Mouse (Mus musculus) brown adipose tissue, adult 24 weeks (tissue): ENCODE results near the gene Gm42791. TPM values are rescaled to one million over a fixed set of nuclear protein-coding genes. Genes with fewer than 3 reads are reported as not detected.

Source experiments
- H3K27ac ChIP-seq: fragments of 200-500 bp; replicated peaks from 2 replicates; pipeline ENCODE4 v1.5.1; 2012; ENCODE audit warnings: low read depth, mild to moderate bottlenecking, low read length
- H3K4me1 ChIP-seq: fragments of 200-500 bp; 2 replicates; pipeline ENCODE4 v1.6.1; 2012; ENCODE audit warnings: low read length, mixed read lengths; ENCODE audit not compliant: control insufficient read depth, insufficient read depth, insufficient read length
- H3K4me3 ChIP-seq: fragments of 200-500 bp; 2 replicates; pipeline ENCODE4 v1.5.1; 2012; ENCODE audit warnings: low read depth, mild to moderate bottlenecking, low read length, moderate library complexity; ENCODE audit not compliant: insufficient read depth
- polyA plus RNA-seq: library from polyadenylated mRNA; stranded (reverse); fragments of >200 nt; gene quantifications from 2 replicates; pipeline ENCODE4 v1.2.4, GENCODE M21; 2012; ENCODE audit not compliant: missing spikeins, insufficient read depth, insufficient read length

Gene Gm42791
- polyA plus RNA-seq, 1 experiment: not detected

DNA sequence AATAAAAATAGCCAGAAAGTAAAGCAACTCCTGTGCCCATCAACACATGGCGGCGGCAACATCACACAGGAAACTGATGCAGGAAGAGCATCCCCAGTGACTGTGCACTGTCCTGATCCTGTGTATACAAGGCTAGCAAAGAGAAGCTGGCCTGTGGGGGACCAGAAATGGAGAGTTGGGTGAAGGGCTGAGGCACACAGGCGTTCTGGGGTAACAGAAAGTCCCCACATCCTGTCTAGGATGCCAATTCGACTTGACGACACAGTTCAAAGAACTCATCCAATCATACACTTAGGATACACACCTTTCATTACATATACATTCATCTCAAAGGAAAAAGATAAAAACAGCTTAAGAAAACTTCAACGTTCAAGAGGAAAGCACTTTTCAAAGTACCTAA lies 106.9 kb downstream of the Gm42791 start:
- H3K27ac ChIP-seq: no peak overlapping the region
- no peaks in the 10 kb centered on the region for H3K4me1 ChIP-seq
- no peak overlapping the region for H3K4me3 ChIP-seq

DNA sequence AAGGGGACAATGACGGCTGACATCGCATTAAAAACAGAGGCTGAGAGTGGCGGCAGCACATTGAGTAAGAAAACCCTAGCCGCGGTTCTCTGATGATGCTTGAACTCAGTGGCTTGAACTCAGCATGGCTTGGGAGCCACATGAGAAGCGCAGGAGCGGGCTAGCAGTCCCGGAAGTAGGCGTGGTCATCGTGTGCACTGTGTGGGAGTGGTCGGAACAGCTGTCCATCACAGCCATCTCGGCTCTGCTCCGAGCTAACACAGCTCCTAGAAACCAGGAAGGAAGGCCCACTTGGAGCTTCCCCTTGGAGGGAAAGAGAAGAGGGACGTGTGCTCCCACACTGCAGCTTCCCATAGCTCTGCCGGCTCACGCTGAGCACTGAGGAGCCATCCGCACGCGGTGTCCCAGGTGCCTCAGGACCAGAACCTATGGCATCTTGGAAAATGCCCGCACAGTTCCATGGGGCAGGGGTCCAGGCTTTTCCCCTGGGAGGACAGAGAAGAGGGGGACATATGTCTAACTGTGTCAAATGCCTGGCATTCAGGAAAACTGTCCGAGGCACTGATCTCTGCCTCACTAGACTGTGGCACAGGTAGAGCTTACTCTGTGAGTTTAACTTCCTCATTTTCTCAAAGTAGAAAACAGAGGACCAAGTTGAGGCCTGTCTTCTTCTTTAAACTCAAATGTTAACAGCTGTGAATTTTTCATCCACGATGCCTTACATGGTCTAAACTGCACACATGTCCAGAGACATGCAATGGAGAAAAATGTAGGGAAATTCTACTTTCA lies 108.9 kb downstream of the Gm42791 start:
- Histone ChIP-seq H3K4me3 (no peak overlapping the region), H3K4me1 (no peaks in the 10 kb centered on the region), H3K27ac (no peak overlapping the region)

DNA sequence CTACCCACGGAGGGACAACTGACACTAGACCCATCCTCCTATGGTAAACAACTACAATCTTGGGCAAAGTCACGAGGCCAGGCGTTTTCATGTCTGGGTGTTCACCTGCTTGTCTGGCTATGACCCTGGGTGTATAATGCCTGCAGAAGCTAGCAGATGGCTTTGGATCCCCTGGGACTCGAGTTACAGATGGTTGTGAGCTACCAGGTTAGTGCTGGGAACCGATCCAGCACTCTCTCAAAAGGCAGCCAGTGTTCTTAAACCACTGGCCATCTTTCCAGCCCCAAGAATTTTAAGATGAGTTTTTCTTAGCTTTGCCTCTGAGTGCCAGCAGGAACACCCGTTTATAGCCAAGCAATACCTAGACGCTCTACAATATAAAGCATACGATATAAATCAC lies 111.3 kb downstream of the Gm42791 start:
- no peak overlapping the region for H3K27ac ChIP-seq
- no peak overlapping the region for H3K4me3 ChIP-seq
- H3K4me1 ChIP-seq: no peaks in the 10 kb centered on the region

DNA sequence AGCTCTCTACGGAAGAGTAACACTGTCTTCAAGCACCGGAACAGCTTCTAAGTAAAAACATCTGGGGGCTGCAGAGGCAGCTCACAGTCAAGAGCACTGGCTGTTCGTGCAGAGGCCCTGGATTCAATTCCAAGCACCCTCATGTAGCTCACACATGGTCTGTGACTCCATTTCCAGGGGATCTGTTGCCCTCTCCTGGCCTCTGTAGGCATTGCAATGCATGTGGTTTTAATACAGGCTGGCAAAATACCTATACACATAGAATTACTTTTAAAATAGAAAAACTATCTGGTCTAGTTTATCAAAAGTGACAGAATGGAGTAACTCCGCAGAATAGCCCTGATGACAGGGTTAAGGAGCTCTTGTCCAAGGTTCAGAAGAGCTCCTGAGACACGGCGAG lies 115.7 kb downstream of the Gm42791 start:
- no peaks in the 10 kb centered on the region for H3K4me1 ChIP-seq
- H3K27ac ChIP-seq: no peak overlapping the region
- H3K4me3 ChIP-seq: no peak overlapping the region

DNA sequence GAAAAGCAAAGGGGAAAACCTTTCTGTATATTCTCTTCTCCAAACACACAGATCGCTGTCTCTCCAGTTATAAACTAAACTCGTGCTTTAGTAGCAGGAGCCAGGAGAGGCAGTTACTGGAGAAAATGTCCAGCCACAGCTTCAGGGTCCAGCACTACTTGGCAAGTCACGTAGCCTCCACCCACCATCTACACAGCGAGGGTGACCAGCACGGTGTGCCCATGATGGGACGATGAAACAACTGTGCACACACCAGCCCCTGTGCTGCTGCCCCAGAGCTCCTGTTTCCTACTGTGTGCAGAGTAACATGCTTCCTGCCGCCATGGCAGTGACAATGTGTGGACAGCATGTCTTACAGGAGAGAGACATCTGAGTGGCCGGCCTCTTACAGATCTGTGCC lies 121.8 kb downstream of the Gm42791 start:
- Histone ChIP-seq H3K27ac (no peak overlapping the region), H3K4me3 (no peak overlapping the region), H3K4me1 (no peaks in the 10 kb centered on the region)

DNA sequence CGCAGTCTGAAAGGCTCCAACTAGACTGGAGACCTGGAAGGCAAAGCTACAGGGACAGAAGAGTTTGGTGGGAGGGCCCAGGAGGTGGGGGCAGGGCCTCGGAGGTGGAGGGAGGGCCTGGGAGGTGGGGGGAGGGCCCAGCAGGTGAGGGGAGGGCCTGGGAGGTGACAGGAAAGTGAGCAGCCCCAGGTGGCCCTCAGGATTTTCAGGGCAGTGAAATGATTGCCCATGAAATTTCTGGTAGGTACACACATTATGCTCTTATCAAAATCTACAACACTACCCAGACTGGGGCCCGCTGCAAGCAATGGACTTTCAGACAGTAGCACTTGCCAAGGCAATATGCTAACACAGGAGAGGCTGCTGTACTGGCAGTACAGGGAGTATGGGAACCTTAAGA lies 125.4 kb downstream of the Gm42791 start:
- H3K4me1 ChIP-seq: no peaks in the 10 kb centered on the region
- no peak overlapping the region for H3K27ac ChIP-seq
- no peak overlapping the region for H3K4me3 ChIP-seq

DNA sequence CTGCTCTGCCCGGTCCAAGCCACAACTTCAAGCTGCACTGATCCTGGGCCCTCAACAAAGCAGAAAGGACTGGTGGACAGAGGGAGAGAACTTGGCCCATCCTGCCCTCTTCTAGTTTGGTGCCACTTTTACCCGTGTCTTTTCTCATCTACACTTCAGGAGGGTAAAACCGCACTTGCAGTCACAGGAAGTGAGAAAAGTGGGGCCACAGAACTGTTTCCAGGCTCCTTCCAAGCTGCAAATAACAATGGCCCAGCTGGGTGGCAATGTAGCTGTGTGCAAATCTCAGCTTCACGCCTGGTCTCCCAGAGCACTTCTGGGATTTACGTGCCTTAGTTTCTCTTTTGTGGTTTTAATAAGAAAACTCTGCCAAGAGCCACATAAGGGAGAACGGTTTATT lies 127.2 kb downstream of the Gm42791 start:
- Histone ChIP-seq H3K27ac (no peak overlapping the region), H3K4me3 (no peak overlapping the region), H3K4me1 (no peaks in the 10 kb centered on the region)

DNA sequence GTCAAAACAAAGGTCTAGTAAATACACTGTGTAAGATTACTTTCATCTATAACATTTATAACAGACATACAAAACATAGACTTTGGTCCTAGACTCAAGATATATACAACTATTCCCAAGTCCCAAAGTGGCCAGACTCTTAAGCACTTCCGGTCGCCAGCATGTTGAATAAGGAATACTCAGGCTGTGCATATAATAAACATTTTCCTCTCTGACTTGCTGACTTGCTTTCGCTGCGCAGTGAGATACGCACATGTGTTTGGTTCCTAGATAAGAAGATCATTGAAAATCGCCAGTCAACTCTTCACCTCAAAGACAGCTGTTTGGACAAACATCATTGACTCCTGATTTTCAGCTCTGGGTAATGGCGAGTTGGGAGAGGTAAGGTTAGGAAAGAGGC lies 127.8 kb downstream of the Gm42791 start:
- Histone ChIP-seq H3K4me3 (no peak overlapping the region), H3K4me1 (no peaks in the 10 kb centered on the region), H3K27ac (no peak overlapping the region)

DNA sequence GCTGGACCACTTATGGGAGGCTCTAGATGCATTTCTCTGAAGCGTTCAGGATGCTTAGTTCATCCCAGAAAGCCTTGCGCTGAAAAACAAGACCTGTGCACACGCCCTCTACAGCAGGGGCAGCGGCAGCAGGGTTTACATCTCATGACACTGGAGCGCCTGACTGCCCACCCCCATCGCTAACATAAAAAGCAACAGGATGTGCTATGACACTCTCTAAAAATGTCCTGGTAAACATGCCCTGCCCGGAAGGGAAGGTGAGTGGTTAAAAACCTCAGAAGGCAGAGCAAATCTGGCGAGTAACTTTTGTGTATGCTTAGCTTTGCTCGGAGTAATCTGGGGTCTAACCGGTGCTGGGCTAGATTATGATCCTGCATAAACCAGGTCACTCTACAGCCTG lies 128.4 kb downstream of the Gm42791 start:
- Histone ChIP-seq H3K27ac (no peak overlapping the region), H3K4me1 (no peaks in the 10 kb centered on the region), H3K4me3 (no peak overlapping the region)

DNA sequence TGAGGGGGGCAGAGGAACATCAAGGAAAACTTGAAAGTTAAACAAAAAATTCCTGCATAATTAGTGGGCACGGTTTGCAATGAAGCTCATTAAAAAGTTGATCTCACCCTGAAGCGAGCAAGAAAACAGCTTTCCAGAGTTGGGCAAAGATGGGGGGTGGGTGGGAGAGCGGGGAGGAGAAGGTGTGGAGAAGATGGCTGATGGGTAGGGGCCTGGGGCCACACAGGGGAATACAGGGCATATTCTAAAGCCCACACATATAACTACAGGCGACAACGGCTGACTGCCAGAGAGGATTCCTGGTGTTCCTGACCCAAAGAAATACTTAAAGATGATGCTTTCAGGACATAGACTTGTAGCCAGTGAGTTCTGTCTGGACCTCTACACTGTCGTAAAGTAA lies 131.5 kb downstream of the Gm42791 start:
- H3K4me1 ChIP-seq: no peaks in the 10 kb centered on the region
- H3K27ac ChIP-seq: no peak overlapping the region
- H3K4me3 ChIP-seq: no peak overlapping the region

DNA sequence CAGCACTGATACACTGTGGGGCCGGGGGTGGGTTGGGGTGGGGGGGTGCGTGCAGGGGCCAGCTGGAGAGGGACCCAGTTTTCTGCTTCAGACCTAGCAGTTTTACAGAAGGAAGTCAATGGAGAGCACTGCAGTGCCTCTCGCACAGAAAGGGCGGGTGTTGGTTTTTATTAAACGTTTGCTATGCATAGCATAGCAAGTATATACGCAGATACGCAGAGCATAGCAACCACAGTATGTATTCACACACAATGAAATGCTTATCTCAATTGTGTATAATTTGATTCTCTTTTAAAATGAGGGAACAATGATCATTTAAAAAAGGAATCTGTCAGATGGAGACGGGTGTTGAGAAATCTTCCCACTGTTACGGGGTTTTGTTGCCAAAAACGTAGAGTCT lies 132.1 kb downstream of the Gm42791 start:
- H3K4me3 ChIP-seq: no peak overlapping the region
- H3K4me1 ChIP-seq: no peaks in the 10 kb centered on the region
- no peak overlapping the region for H3K27ac ChIP-seq

DNA sequence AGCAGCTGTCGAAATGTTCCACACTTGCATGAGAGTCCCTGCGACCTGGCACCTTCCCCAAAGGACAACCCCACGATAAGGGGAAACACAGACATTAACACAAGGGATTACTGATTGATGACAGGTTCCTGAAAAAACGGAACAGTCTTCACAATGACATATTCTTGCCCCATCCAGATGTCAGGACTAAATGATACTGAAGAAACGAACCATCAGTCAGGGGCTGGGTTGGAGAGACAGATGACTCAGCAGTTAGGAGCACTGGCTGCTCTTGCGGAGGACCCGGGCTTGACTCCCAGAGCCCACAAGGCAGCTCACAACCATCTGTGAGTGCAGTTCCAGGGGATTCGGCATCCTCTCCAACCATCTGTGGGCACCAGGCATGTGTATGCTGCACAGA lies 132.8 kb downstream of the Gm42791 start:
- Histone ChIP-seq H3K4me1 (no peaks in the 10 kb centered on the region), H3K27ac (no peak overlapping the region), H3K4me3 (no peak overlapping the region)

DNA sequence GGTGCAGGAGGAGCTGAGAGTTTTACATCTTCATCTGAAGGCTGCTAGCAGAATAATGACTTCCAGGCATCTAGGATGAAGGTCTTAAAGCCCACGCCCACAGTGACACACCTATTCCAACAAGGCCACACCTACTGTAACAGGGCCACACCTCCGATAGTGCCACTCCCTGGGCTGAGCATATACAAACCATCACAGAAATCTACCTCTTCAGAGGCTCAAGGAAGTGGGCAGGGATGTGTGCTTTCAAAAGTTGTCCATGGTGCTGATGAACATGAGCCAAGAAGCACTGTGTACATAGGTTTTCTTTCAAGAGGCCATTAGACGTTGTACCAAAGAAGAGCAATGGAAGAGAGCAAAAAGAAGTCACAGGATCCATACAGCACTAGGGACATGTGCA lies 137.4 kb downstream of the Gm42791 start:
- H3K27ac ChIP-seq: no peak overlapping the region
- no peak overlapping the region for H3K4me3 ChIP-seq
- H3K4me1 ChIP-seq: no peaks in the 10 kb centered on the region

DNA sequence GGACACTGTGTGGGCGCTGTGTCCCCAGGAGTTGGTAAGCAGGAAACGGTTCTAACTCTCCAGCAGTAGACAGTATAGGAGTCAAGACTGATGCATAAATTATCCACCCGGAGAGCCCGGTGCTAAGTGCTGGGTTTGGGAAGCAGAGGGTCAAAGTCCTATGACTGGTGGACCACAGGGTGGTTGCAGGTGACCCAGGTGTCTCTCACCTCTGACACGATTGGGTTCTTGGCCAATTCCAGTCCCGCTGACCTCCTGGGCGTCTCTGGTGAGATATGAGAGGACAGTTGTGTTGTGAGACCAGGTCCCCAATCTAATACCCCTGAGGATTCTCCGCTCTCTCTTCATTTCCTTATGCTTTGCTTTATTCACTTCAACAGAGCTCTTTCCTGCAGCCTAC lies 139.9 kb downstream of the Gm42791 start:
- no peak overlapping the region for H3K4me3 ChIP-seq
- H3K4me1 ChIP-seq: no peaks in the 10 kb centered on the region
- H3K27ac ChIP-seq: no peak overlapping the region

DNA sequence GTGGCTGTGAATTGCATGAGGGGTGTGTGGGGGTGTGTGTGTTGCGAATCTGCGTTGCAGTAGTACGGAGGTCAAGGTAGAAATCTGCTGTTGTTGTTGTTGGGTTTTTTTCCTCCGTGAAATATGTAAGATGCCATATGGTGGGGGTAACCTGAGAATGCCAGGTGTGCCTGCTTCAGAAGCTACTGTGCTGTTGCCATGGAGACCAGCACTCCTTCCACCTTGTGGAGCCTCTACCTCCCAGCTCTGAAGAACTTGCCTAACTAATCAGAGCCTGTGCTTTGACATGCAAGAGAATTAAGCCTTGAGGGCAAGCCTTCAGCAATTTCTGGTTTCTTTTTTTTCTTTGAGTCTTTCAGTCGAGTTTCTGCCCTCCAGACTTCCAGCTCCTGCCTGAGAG lies 140.8 kb downstream of the Gm42791 start:
- Histone ChIP-seq H3K4me3 (no peak overlapping the region), H3K4me1 (no peaks in the 10 kb centered on the region), H3K27ac (no peak overlapping the region)

DNA sequence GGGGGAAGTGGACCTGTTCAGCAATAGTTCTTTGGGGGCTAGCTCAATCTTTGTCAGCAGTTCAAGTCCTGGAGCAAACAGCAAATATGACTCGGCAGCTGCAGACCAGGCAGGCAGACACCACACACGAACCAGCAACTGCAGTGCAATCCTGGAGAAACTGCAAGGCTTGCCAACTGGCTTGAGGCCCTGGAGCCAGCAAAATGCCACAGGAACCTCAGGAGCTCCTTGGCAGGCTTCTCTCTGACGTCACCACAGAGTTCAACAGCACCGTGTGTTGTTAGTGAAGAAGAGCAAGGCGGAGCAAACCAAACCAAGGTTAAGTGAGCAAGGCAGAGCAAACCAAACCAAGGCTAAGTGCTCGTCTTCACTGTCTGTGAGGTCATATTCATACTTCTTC lies 145.4 kb downstream of the Gm42791 start:
- Histone ChIP-seq H3K4me1 (no peaks in the 10 kb centered on the region), H3K27ac (no peak overlapping the region), H3K4me3 (no peak overlapping the region)
